Mouse (Mus musculus) spleen, adult 12 weeks (tissue): ENCODE measurements around the gene Ubn1.
A peak's percentile ranks its signal among the peaks of the same experiment; 100 is the strongest.

Experiments
- DNase-seq: peaks from one replicate; pipeline ENCODE4 v3.0.0; 2022; ENCODE audit warnings: low spot score

Ubn1 gene

DNA sequence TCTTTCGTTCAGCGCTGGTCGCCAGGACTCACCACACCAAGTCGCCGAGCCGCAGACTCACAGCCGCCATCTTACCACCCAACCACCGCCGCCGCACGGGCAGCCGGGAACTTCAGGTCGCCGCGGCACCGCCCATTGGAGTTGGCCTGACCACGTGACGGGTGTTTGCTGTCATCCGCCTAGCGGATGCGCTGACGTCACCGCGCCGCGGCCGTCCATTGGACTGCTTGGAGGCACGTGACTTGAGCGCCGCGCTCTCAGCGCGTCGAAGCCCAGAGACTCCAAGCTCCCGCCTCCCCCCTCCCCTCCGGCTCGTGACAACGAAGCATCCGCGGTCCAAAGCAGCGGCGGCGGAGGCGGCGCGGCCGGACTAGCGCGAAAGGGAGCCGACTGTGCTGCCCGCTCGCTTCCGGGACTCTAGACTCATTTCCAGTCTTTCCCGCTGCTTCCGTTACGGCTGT is at the start of gene Ubn1, which contains the start of gene Glyr1:
Gene Ubn1 (plus strand): TSS at position 284 of the 461 bp plus-strand sequence.
Gene Glyr1 (minus strand): TSS at position 90 of the 461 bp plus-strand sequence.
- peak; percentile 97 for DNase-seq

DNA sequence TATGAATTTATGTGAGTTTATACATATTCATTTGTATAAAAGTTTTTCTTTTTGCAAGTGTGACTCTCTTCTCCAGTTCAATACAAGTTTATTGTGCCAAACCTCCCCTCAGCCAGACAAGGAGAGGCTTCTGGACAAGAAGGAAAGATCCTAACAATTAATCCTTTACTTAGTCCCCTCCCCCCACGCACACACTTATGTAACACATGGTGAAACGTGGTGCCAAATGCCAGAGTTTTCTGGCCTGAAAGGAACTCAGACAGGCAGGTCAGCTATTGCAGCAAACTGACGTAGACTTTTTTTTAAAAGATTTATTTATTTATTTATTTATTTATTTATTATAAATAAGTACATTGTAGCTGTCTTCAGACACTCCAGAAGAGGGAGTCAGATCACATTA is 49.2 kb upstream of the Ubn1 start:
- no peak for DNase-seq

DNA sequence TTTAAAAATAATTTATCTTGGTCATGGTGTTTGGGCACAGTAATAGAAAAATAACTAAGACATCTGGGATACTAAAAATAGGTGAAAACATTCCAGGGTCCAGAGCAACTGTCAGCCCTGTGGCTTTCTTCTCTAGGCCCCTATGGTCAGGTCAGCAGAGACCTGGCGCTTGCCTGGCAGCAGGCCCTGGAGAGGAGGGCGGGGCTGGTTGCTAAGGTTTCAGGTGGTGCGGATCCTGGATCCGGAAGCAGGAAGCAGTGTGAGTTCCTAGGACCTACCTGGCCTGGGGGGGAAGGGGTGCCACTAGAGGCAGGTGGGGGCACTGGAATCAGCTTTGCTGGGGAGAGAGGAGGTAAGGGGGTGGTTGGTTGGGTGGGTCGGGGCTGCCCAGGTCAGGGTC is 42.8 kb upstream of the Ubn1 start, which contains the start of gene Smim22:
Gene Smim22 (plus strand): TSS at position 222 of the 400 bp plus-strand sequence.
- no peak for DNase-seq

DNA sequence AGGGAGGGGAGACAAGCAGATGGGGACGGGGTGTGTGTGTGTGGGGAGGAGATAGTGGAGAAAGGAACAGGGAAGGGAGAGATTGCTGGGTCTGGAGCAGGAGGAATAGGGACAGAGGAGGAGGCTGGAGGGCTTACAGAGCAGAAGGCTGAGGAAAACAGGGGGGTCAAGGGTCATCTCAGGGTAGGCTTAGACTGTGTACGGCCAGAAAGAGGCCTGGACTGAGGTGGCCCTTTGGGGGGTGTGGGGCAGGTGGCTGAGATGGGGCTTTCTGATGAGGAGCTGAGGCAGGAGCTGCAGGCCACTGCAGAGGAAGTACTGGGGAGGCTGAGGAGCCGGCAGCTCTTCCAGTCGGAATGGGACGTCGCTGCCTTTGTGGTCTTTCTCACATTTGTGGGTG is 42.4 kb upstream of the Ubn1 start:
- no peak for DNase-seq

DNA sequence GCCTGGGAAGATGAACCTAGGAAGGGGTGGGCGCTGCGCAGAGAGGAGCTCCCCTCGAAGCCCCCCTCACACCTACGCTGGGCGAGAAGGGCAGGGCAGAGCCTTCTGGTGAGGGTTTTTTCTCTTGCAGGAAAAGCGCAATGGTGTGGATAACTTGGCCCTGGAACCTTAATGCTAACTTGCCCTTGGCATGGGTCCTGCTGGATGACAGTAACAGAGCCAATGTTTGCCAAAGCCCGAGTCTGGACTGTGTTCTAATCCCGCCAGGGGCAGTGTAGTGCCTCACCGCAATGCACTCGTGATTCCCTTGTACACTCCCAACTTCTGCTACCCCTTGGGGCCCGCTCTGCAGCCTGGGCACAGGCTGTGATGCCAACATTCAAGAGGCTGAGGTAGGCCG is 41.8 kb upstream of the Ubn1 start:
- DNase-seq: no peak

DNA sequence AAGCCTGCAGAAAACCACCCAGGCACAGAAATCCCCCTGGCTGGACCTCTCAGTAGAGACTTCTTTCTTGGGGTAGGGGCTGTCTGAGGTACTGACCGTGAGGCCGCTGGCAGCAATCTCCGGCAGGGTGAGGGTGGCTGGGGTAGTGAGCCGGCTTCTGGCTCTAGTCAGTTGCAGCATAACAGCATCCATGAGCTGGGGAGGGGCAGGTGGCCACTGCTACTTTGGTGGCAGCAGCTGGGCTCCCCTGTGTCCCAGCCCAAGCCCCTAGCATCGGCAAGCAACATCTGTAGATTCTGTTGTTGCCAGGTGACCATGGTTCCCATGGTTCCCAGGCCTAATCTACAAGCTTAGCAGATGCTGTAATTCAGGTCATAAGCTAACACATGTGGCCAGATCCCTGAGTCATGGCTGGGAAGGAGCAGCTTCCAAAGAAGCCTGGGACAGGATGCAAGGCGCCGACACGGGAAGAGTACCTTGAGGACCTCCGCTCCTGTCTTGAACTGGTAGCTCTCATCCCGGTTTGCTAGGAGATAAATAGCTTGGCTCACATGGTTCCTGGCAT is 39.4 kb upstream of the Ubn1 start:
- no peak for DNase-seq

DNA sequence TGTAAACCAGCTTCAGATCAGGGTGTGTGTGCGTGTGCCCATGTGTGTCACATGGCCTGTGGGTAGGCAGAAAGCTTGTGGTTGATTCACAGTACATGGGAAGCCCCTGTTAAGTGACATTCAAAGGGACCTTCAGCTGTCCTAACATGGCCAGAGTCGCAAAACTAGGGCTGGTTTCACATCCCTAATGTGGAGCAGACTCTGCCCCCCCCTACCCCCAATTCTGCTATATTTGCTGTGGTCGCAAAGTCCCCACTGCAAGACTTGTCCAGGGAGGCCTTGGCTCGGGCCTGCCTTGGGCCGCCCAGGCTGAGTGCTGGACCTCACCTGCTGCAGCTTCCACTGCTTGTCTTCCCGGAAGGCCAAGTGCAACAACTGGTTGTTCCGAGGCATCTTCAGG is 38.6 kb upstream of the Ubn1 start:
- no peak for DNase-seq

DNA sequence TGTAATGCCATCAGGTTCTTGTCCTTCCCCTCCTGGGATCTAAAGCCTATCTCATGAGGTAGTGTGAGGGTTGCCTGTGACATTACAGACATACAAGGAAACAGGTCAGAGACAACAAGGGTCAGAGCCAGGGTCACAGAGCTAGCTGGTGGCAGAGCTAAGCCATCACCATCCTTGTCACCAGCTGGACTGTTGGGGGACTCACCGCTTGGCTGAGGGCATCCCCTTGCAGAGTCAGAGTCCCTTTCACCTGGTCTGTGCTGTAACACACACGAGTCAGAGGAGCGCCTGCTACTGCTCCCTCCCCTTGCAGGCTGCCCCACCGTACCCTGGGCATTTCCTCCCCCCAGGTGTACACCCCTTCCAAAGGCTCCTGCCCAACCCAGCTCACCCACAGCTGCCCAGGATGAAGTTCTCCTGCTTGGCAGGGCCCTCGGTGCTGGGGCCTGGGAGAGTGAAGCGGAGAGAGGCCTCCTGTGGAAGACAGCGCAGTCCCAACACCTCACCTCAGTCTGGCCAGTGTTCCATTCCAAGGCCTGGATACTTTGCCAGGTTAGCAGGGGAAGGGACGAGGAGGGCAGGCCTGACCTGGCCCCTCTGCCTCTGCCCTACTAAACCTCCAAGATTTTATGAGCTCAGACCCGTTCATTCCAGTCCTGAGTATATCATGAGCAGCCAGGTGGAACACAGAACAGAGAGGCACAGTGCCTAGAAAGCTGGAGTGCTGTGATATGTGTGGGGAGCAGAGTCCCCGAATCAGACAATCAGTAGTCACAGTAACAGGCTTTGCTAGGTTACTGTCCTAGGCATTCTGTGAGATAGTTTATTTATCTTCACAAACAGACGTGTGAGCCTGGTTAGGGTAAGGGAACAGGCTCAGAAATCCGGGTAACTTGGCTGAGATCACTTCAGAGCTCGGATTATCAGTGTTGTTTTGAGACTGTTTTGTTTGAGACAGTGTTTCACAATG is 37.5 kb upstream of the Ubn1 start:
- DNase-seq: no peak

DNA sequence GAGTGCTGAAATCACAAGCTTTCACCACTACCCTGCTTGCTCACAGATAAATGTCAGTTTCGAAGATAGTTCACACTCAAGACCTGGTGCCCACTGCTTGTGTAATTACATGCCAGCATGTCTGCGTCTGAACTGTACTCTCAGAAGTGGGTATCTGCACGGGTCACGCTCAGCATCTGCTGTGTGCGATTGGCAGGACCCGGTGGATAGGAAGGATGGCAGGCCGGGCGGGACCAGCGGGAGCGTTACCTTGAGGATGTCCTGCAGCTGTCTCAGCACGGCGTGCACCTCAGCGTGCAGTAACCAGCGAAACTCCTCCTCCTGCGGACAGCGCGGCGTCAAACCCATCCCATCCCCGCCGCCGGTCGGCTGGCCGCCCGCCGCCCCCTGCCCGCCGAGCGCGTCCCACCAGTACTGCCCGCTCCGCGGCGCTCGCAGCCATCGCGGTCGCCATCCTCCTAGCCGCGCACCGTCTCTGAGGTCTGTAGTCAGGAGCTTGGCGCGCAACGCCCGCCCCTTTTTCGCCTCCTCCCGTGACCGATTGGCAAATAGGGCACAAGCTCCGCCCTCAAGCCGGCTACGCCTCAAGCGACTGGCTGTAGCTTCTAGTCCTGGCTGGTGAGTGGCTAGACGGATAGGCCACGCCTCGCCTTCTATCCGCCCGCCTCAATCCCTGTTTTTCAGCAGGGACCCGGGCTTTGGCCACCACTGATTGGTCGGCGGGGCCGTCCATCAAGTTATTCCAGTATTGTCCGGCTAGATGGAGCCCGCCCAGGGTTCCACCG is 36.6 kb upstream of the Ubn1 start, which contains the start of gene Rogdi:
Gene Rogdi (minus strand): TSS at position 500 of the 785 bp plus-strand sequence.
- DNase-seq: peak; percentile 91

DNA sequence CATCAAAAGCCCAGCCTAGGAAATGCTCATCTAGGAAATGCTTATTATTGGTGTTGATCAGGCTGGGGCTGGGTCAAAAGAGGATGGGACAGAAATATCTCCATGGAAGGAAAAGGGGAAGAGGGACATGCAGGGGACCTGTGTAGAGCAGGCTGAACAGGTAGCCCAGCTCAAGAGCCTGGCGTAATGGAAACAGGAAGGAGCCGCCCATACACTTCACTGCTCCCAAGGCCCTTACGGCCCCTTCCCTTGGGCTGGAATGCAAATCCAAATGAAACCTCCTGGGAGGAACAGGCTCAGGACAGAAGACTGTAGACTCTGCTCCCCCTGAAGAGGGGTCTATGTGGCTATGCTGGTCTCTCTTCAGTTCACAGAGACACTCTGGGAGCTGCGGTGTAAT is 35.3 kb upstream of the Ubn1 start:
- DNase-seq: no peak

DNA sequence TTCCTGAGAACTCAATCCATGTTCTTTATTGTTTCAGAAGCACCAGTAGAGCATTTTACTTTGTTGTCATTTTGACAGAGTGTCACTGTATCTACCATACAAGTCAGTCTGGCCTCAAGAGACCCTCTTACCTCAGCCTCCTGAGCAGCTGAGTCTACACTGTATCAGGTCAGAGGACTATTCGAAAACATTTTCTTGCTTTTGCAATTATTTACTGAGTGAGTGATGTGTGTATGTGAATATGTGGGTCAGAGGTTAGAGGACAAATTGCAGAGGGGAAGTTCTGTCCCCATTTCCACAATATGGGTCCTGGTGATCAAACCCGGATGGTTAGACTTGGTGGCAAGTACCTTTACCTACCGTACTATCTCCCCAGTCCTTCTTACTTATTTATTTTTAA is 25.8 kb upstream of the Ubn1 start:
- no peak for DNase-seq

DNA sequence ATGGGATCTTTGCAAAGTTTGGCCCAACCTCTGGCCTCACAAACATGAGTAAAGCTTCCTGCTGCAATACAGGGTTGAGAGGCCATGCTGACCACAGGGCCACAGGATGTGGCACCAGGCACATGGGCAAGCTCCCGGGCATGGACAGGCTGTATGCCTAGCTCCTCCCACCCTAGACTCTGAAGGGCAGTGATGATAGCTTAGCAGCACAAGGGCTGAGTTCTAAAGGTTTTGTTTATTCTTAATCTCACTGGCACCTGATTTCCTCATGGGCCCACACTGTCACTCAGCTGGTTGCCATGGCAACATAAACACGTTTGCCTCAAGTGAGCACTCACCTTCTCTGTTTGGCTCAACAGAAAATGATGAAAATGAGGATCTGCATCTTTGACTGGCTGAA is 20.0 kb upstream of the Ubn1 start:
- no peak for DNase-seq

DNA sequence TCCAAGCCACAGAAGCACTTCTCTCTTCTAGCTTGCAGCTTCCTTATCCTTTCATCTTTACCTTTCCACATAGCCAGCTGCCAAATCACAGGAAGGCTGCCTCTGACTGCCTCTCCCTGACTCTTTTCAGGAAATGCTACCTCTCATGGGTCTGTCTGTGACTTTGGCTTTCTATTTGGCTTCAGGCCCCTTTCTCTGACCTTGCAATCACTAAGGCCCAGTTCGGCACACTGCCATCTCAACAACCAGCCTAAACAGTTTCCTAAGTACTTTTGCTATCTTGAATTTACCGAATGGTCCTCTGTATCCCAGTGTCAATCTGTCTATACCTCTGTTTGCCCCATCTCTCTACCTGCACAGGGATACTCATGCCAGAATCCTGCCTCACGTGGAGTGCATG is 14.3 kb upstream of the Ubn1 start:
- no peak for DNase-seq

DNA sequence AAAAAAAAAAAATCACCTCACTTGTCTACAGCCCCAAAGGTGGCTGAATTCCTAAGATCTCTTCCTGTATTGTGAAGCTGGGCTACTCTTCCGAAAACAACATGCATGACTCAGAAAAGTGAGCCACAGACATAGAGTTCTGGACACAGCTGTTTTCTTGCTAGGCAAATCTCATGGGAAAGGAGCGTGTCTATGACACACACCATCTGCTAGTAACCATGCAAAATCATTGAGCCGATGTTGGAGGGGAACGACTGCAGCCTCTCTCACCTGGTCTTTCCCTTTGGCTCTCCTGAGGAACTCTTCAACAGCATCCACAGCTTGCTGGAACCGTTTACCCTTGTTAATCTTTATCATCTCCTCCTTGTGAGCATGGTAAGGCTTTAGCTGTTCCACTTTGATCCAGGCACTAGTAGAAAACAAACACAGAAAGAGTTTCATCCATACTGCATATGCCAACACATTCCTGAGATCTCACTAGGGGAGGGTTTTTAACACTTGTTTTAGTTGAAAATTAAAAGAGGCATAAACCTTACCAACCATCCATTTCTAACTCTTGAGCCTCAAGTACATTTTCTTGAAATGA is 13.1 kb upstream of the Ubn1 start:
- no peak for DNase-seq

DNA sequence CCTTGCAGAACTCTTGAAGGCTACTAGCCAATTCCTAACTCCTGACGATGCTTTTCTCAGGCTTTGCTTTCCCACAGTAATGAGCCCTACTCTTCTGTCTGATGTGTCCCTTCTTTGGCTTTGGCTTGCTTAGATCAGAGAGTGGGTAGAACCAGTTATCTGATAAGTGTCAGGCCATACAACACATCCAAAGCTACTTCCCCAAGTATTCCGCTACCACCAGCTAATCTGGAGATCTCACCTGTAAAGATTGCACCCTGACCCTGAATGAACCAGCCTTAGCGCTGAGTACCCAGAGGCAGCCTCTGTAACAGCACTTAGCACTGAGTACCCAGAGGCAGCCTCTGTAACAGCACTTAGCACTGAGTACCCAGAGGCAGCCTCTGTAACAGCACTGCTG is 4.5 kb upstream of the Ubn1 start:
- no peak for DNase-seq

DNA sequence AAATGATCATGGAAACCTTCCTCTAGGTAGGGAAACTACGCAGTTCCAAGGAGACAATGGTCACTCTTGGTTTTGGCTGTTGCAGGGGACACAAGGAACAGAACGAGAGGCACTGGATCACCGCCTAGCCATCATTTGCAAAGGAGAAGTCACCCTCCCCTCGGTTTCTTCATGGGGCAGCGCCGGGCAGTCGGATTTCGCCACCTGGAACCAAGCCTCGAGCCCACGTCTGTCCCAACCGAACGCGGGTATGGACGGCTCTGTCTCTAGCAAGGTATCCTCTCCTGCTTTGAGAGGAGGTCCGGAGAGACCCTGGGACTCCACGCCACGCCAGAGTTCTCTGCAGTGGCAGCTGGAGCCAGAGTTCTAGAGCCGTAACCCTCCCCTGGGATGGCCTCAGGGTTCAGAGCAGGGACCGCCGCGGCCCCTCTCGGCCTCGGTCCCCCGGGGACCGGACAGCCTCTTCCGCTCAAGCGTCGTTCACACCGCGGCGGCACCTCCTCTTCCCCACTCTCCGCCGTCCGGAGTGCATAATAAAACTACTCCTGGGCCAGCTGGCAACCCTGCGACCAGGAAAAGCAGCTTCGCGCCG is 579 bp upstream of the Ubn1 start:
- no peak for DNase-seq

DNA sequence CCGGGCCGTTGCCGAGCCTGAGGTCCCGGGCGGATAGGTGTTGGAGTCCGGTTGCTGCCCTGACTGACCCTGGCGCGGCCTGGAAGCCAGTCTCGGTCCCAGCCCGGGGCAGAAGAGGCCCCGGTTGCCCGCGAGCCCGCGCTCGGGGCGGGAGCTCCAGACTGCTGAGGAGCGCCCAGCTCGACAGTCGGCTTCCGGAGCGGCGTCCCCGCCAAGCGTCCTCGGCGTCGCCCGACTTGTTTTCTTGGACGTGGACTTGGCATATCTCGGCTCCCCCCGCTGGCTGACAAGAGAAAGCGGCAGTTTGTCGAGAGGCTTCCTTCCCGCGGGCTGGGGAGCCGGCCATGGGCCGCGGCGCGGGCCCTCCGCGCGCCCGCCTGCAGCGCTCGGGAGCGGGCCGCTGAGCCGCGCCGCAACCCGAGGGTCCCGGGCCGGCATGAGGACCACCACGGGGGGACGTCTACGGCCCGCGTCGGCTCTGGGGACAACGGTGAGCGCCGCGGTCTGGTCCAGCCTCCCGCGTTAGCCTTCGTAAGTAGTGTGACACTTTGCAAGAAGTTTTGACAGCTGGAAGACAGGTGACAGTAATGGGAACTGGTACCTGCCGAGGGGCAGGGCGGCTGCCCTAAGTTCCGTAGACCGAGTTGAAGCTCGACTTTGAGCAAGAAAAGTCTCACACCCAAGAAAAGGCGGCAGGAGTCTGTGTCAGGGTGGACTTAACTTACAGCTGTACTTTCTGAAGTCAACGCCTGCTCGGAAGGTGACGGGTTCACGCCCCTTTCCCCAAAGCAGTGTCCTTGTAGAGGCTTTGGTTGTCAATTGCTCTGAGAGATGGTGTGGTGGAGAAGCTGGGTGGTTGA is 624 bp downstream of the Ubn1 start:
- DNase-seq: peak; percentile 49

DNA sequence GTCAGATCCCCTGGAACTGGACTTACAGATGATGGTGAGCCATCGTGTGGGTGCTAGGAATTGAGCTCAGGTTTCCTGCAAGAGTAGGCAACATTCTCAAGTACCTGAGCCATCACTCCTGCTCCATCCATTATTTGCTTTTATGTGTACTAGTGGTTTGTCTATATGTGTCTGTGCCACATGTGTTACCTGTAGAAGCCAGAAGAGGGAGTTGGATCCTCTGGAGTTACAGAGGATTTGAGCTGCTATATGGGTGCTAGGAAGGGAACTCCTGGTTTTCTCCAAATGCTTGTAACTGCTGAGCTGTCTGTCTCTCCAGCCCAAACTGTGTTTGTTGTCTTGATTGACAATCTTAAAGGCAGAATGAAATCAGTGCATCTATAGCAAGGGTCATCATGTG is 8.3 kb downstream of the Ubn1 start:
- DNase-seq: no peak

DNA sequence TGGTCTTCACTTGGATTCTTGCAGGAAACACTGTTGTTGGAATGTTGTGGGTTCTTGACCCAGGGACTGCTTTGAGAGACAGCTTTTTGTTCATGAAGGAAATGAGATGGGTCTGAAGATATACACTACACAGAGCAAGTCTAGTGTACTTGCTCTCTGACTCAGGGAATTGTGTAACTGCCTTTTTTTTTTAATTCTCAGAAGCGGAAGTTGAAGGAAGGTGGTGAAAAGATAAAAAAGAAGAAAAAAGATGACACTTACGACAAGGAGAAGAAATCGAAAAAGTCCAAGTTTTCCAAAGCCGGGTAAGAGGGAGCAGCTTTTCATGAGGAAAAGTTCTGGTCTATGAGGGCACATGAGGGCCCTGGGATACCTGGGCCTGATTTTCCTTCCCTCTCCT is 13.6 kb downstream of the Ubn1 start:
- no peak for DNase-seq

DNA sequence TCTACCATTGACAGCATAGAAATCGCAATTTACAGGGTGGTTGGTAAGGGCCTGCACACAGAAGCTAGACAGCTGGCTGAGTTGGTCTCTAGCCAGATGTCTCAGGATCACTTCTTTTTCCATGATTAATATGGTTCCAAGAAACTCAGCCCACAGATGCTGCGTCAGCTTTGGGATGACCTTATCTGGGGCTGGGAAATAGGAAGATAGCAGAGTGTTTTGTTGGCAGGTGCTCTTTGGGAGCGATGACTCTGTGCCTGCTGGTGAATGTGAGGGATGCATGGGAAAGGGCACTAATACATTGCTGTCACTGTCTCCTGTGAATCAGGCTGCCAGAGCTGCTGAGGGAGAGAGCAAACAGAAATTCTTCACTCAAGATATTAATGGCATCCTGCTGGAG is 20.5 kb downstream of the Ubn1 start:
- no peak for DNase-seq

DNA sequence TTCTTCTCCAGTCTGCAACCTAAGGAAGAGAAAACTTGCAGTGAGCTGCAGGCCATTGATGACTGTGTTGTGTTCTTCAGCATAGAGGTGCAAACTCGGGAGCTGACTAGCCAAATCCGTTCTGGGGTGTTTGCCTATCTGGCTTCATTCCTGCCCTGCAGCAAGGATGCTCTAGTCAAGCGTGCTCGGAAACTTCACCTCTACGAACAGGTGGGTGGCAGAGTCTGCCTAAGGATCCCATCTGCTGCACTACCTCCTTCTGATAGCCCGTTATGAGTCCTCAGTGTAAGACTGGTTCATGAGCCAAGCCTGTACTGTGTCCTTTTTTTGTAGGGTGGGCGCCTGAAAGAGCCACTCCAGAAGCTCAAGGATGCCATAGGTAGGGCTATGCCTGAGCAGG is 22.1 kb downstream of the Ubn1 start:
- no peak for DNase-seq
